Mouse (Mus musculus): Measurements from ENCODE around the gene Stard3. TPM values are rescaled to one million over a fixed set of nuclear protein-coding genes. Genes with fewer than 3 reads are reported as not detected.
A peak's percentile ranks its signal among the peaks of the same experiment; 100 is the strongest.

Stard3 gene
- polyA plus RNA-seq, 1 experiment from 2014 or later = 45.7 TPM

- no peak overlapping the region for H3K27ac ChIP-seq
- H3K4me2 ChIP-seq (replicated peaks) = no peak overlapping the region
- no peaks in the 10 kb centered on the region for H3K9me3 ChIP-seq
- H3K36me3 ChIP-seq = no peaks in the 10 kb centered on the region
- H3K27me3 ChIP-seq (replicated peaks) = peaks cover 98% of the 10 kb centered on the region
- peaks cover 46% of the 10 kb centered on the region for H3K4me1 ChIP-seq
- no peak overlapping the region for H3K9ac ChIP-seq
- no peak overlapping the region for H3K4me3 ChIP-seq
- WGBS = 58% methylated on average over 2 of the region's 2 CpGs
- no peak for ATAC-seq (ENCODE audit: low FRiP score, low read depth)
Observed at GRCm38 (mm10) chr11:98330745-98331204, 27.4 kb upstream of the Stard3 start.

GRCm38 (mm10) chr11:98331401-98331800, 26.8 kb upstream of the Stard3 start:
- H3K9me3 ChIP-seq = no peaks in the 10 kb centered on the region
- no peak for ATAC-seq (ENCODE audit: low FRiP score, low read depth)
- H3K4me3 ChIP-seq = no peak overlapping the region
- peaks cover 100% of the 10 kb centered on the region for H3K27me3 ChIP-seq (replicated peaks)
- no peak overlapping the region for H3K4me2 ChIP-seq (replicated peaks)
- peaks cover 46% of the 10 kb centered on the region for H3K4me1 ChIP-seq
- no peaks in the 10 kb centered on the region for H3K36me3 ChIP-seq
- no peak overlapping the region for H3K9ac ChIP-seq
- 62% methylated on average over 1 of the region's 1 CpGs for WGBS
- H3K27ac ChIP-seq = no peak overlapping the region

- 85% methylated on average over 3 of the region's 3 CpGs for WGBS
- H3K9ac ChIP-seq = no peak overlapping the region
- H3K4me2 ChIP-seq (replicated peaks) = no peak overlapping the region
- no peak overlapping the region for H3K4me3 ChIP-seq
- no peak overlapping the region for H3K27ac ChIP-seq
- ATAC-seq (ENCODE audit: low FRiP score, low read depth) = no peak
- H3K27me3 ChIP-seq (replicated peaks) = peaks cover 100% of the 10 kb centered on the region
- no peaks in the 10 kb centered on the region for H3K9me3 ChIP-seq
- no peaks in the 10 kb centered on the region for H3K36me3 ChIP-seq
- peaks cover 41% of the 10 kb centered on the region for H3K4me1 ChIP-seq
Observed at GRCm38 (mm10) chr11:98332186-98332585, 26.0 kb upstream of the Stard3 start.

GRCm38 (mm10) chr11:98332841-98333240, 25.3 kb upstream of the Stard3 start:
- Histone ChIP-seq H3K9me3 (no peaks in the 10 kb centered on the region), H3K9ac (no peak overlapping the region), H3K4me1 (peaks cover 34% of the 10 kb centered on the region), H3K27me3 (replicated peaks) (peaks cover 100% of the 10 kb centered on the region), H3K36me3 (no peaks in the 10 kb centered on the region), H3K27ac (no peak overlapping the region), H3K4me2 (replicated peaks) (no peak overlapping the region), H3K4me3 (no peak overlapping the region)
- WGBS = 71% methylated on average over 4 of the region's 4 CpGs
- ATAC-seq (ENCODE audit: low FRiP score, low read depth) = no peak

GRCm38 (mm10) chr11:98333263-98333696, 24.9 kb upstream of the Stard3 start:
- H3K4me3 ChIP-seq = 0 out of 2 replicates have a peak overlapping the region, but pooled peaks have one; percentile 3
- 74% methylated on average over 10 of the region's 10 CpGs for WGBS
- H3K4me2 ChIP-seq (replicated peaks) = no peak overlapping the region
- no peak overlapping the region for H3K27ac ChIP-seq
- peaks cover 100% of the 10 kb centered on the region for H3K27me3 ChIP-seq (replicated peaks)
- H3K9me3 ChIP-seq = no peaks in the 10 kb centered on the region
- H3K36me3 ChIP-seq = no peaks in the 10 kb centered on the region
- H3K4me1 ChIP-seq = peaks cover 33% of the 10 kb centered on the region
- ATAC-seq (ENCODE audit: low FRiP score, low read depth) = no peak
- H3K9ac ChIP-seq = no peak overlapping the region

GRCm38 (mm10) chr11:98333981-98334741, 24.0 kb upstream of the Stard3 start:
- Histone ChIP-seq H3K27me3 (replicated peaks) (peaks cover 100% of the 10 kb centered on the region), H3K9ac (peak overlapping the region; percentile 29; the same call in 1 of the 2 replicates), H3K9me3 (no peaks in the 10 kb centered on the region), H3K36me3 (no peaks in the 10 kb centered on the region), H3K4me3 (peak overlapping the region; percentile 18; the same call in 1 of the 2 replicates), H3K4me2 (replicated peaks) (peak overlapping the region; percentile 50), H3K4me1 (peaks cover 36% of the 10 kb centered on the region), H3K27ac (0 out of 2 replicates have a peak overlapping the region, but pooled peaks have one; percentile 21)
- ATAC-seq (ENCODE audit: low FRiP score, low read depth) = peak; percentile 42
- WGBS = under 1% methylated on average over 40 of the region's 41 CpGs

- no peak for ATAC-seq (ENCODE audit: low FRiP score, low read depth)
Observed at GRCm38 (mm10) chr11:98335250-98335649, 22.9 kb upstream of the Stard3 start.

GRCm38 (mm10) chr11:98336245-98337107, 21.7 kb upstream of the Stard3 start:
- no peak for ATAC-seq (ENCODE audit: low FRiP score, low read depth)
- Histone ChIP-seq H3K36me3 (no peaks in the 10 kb centered on the region), H3K9me3 (no peaks in the 10 kb centered on the region), H3K9ac (no peak overlapping the region), H3K4me2 (replicated peaks) (no peak overlapping the region), H3K27ac (no peak overlapping the region), H3K4me3 (no peak overlapping the region), H3K27me3 (replicated peaks) (peaks cover 97% of the 10 kb centered on the region), H3K4me1 (peaks cover 39% of the 10 kb centered on the region)
- WGBS = 13% methylated on average over 13 of the region's 13 CpGs

More at GRCm38 (mm10) chr11:98335250-98335649, 22.9 kb upstream of the Stard3 start:
- WGBS = 6% methylated on average over 9 of the region's 9 CpGs
- H3K9me3 ChIP-seq = no peaks in the 10 kb centered on the region
- no peak overlapping the region for H3K27ac ChIP-seq
- no peak overlapping the region for H3K4me3 ChIP-seq
- no peak overlapping the region for H3K4me2 ChIP-seq (replicated peaks)
- H3K4me1 ChIP-seq = peaks cover 42% of the 10 kb centered on the region
- H3K27me3 ChIP-seq (replicated peaks) = peaks cover 100% of the 10 kb centered on the region
- no peak overlapping the region for H3K9ac ChIP-seq
- H3K36me3 ChIP-seq = no peaks in the 10 kb centered on the region

GRCm38 (mm10) chr11:98338507-98338961, 19.6 kb upstream of the Stard3 start:
- Histone ChIP-seq H3K27me3 (replicated peaks) (peaks cover 88% of the 10 kb centered on the region), H3K36me3 (no peaks in the 10 kb centered on the region), H3K4me1 (peaks cover 47% of the 10 kb centered on the region), H3K4me3 (peak overlapping the region; percentile 38), H3K4me2 (replicated peaks) (peak overlapping the region; percentile 84), H3K9me3 (no peaks in the 10 kb centered on the region), H3K27ac (peak overlapping the region; percentile 34; the same call in 1 of the 2 replicates), H3K9ac (peak overlapping the region; percentile 58)
- WGBS = under 1% methylated on average over 50 of the region's 57 CpGs
- no peak; the same call in 1 of the 2 replicates for ATAC-seq (ENCODE audit: low FRiP score, low read depth)

GRCm38 (mm10) chr11:98339071-98339501, 19.1 kb upstream of the Stard3 start:
- Histone ChIP-seq H3K4me1 (peaks cover 42% of the 10 kb centered on the region), H3K27me3 (replicated peaks) (peaks cover 88% of the 10 kb centered on the region), H3K4me2 (replicated peaks) (peak overlapping the region; percentile 84), H3K27ac (0 out of 2 replicates have a peak overlapping the region, but pooled peaks have one; percentile 1), H3K9me3 (no peaks in the 10 kb centered on the region), H3K9ac (peak overlapping the region; percentile 58; the same call in 1 of the 2 replicates), H3K36me3 (no peaks in the 10 kb centered on the region), H3K4me3 (peak overlapping the region; percentile 38)
- under 1% methylated on average over 19 of the region's 19 CpGs for WGBS
- ATAC-seq (ENCODE audit: low FRiP score, low read depth) = peak; percentile 35; the same call in 1 of the 2 replicates

- Histone ChIP-seq H3K36me3 (no peaks in the 10 kb centered on the region), H3K27ac (0 out of 2 replicates have a peak overlapping the region, but pooled peaks have one; percentile 3), H3K9me3 (no peaks in the 10 kb centered on the region), H3K9ac (0 out of 2 replicates have a peak overlapping the region, but pooled peaks have one; percentile 18), H3K27me3 (replicated peaks) (peaks cover 87% of the 10 kb centered on the region), H3K4me2 (replicated peaks) (peak overlapping the region; percentile 84), H3K4me1 (peaks cover 35% of the 10 kb centered on the region), H3K4me3 (peak overlapping the region; percentile 38; the same call in 1 of the 2 replicates)
- peak; percentile 14; the same call in 1 of the 2 replicates for ATAC-seq (ENCODE audit: low FRiP score, low read depth)
- WGBS = 6% methylated on average over 11 of the region's 11 CpGs
Observed at GRCm38 (mm10) chr11:98339679-98340287, 18.4 kb upstream of the Stard3 start.

All from neural tube, embryonic 12.5 days (tissue).